Mouse (Mus musculus) embryonic fibroblast, embryonic 13.5 days (primary cell): ENCODE measurements around the gene Cfap43. TPM values are rescaled to one million over a fixed set of nuclear protein-coding genes. Genes with fewer than 3 reads are reported as not detected.

Source experiments
- H3K27ac ChIP-seq: 2 replicates; pipeline ENCODE4 v1.5.1; 2012; ENCODE audit warnings: low read length, control low read depth, inconsistent platforms; ENCODE audit not compliant: insufficient read depth
- H3K4me1 ChIP-seq: 2 replicates; pipeline ENCODE4 v1.6.1; 2011; ENCODE audit warnings: low read length; ENCODE audit not compliant: control insufficient read depth, insufficient read depth
- H3K4me3 ChIP-seq: 2 replicates; pipeline ENCODE4 v1.5.1; 2011; ENCODE audit warnings: mild to moderate bottlenecking, control low read depth, low read length; ENCODE audit not compliant: insufficient read depth
- CTCF ChIP-seq: IDR thresholded peaks from 2 replicates; pipeline ENCODE4 v1.5.1; 2011; ENCODE audit warnings: mild to moderate bottlenecking, control low read depth, low read length, moderate library complexity, borderline replicate concordance; ENCODE audit not compliant: insufficient read depth
- POLR2A ChIP-seq: IDR thresholded peaks from 2 replicates; pipeline ENCODE4 v1.6.1; 2011; ENCODE audit warnings: low read depth, mild to moderate bottlenecking, control low read depth, low read length, moderate library complexity
- polyA plus RNA-seq: library from polyadenylated mRNA; stranded (reverse); fragments of >200 nt; gene quantifications from 2 replicates; pipeline ENCODE4 v1.2.4, GENCODE M21; 2011; ENCODE audit warnings: low read depth; ENCODE audit not compliant: missing spikeins, insufficient read length

The Cfap43 gene
- polyA plus RNA-seq, 1 experiment: not detected

GRCm38 (mm10) chr19:47918016-47918415 is 1.1 kb downstream of the Cfap43 start:
- peaks cover 5% of the 10 kb centered on the region for H3K4me1 ChIP-seq
- TF ChIP-seq POLR2A (no peak), CTCF (no peak)
- peak overlapping the region; percentile 70 for H3K27ac ChIP-seq
- peak overlapping the region; percentile 92 for H3K4me3 ChIP-seq

DNA sequence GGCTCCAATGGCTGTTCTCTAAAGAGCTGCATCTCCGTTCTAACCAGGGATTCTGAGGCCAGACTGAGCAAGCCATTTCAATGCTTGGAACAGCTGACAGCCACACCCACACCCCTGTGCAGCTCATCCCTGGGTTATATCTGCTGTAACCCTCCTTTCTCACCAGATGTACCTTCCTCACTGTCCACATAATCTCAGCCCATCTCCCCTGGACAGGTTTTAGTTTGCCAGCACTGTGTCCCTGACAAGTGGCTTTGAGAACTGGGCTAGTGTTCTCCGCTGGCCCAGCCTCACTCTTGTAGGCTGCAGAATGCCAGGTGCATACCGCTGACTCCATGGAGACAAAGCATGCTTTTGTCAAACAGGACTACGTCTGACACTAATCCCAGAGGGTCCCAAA is 1.7 kb downstream of the Cfap43 start:
- Histone ChIP-seq H3K4me3 (peak overlapping the region; percentile 92), H3K27ac (no peak overlapping the region), H3K4me1 (peaks cover 5% of the 10 kb centered on the region)
- TF ChIP-seq POLR2A: no peak
- no peak for TF ChIP-seq CTCF

DNA sequence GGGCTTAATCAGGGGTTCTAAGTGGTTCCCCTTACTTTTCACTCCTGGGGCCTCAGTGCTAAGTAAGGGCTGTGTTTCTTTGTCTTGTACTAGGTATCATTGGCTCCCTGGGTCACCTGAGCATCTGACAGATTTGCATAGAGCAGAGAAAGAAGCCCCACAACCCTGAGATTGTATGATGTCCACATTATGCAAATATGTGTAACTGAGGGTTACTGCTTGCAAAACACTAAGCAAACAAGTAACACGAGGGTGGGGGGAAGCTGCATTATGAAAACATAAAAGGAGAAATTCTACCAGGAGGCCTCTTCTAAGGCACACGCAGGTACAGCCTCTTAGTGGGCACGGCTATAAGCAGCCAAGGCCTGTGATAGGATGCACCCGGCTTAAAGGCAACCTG is 3.8 kb downstream of the Cfap43 start:
- Histone ChIP-seq H3K4me3 (no peak overlapping the region), H3K4me1 (peaks cover 11% of the 10 kb centered on the region)

DNA sequence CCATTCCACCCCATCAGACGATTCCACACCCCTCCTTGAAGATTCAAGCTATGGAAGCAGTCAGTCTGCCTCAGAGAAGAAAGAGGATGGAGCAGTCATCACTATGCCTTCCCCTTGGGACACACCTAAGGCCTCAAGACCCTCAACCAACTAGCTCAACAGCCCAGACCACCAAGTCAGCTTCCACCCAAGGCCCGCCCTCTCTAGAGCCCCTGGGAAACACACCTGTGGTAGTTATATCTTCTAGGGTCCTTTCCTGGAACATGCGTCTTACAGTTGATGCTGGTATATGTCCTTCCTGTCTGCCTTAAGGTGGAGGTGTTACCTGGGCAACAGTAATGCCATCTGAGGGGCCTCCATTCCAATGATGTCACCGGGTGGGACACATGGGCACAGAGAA is 4.9 kb downstream of the Cfap43 start:
- Histone ChIP-seq H3K4me1 (peaks cover 14% of the 10 kb centered on the region), H3K27ac (no peak overlapping the region), H3K4me3 (no peak overlapping the region)
- TF ChIP-seq POLR2A: no peak
- no peak for TF ChIP-seq CTCF

More for the DNA sequence above, 3.8 kb downstream of the Cfap43 start:
- H3K27ac ChIP-seq: no peak overlapping the region
- TF ChIP-seq POLR2A (no peak), CTCF (no peak)

GRCm38 (mm10) chr19:47913344-47913743 is 5.7 kb downstream of the Cfap43 start:
- Histone ChIP-seq H3K4me3 (no peak overlapping the region), H3K27ac (no peak overlapping the region), H3K4me1 (peaks cover 18% of the 10 kb centered on the region)
- TF ChIP-seq CTCF (no peak), POLR2A (no peak)

- H3K4me1 ChIP-seq: peaks cover 15% of the 10 kb centered on the region
- no peak overlapping the region for H3K27ac ChIP-seq
- no peak overlapping the region for H3K4me3 ChIP-seq
- TF ChIP-seq POLR2A (no peak), CTCF (no peak)
Observed at GRCm38 (mm10) chr19:47910751-47911150, 8.3 kb downstream of the Cfap43 start.

- no peak for TF ChIP-seq POLR2A
- no peak for TF ChIP-seq CTCF
- Histone ChIP-seq H3K27ac (no peak overlapping the region), H3K4me3 (no peak overlapping the region), H3K4me1 (peaks cover 13% of the 10 kb centered on the region)
Observed at GRCm38 (mm10) chr19:47910117-47910618, 8.9 kb downstream of the Cfap43 start.

- H3K4me1 ChIP-seq: peaks cover 13% of the 10 kb centered on the region
Observed at GRCm38 (mm10) chr19:47909387-47910116, 9.5 kb downstream of the Cfap43 start.

DNA sequence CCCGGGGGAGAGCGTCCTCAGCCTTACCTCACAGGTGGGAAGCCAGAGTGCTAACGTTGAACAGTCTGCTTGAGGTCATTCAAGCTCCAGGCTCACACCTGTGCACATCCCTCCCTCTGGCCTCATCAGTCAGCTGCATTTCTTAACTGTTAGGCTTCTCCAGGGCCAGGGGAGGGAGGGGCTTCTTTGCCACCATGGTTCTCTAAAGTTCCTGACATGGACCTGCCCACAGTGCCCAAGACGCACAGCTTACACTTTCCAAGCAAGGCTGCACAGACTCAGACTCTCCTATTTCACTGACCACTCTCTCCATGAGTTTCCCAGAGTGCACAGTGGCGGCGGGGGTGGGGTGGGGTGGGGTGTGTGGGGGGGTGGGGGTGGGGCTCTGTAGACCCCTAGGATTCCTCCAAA is 10.1 kb downstream of the Cfap43 start:
- no peak for TF ChIP-seq POLR2A
- no peak for TF ChIP-seq CTCF
- H3K4me1 ChIP-seq: peaks cover 13% of the 10 kb centered on the region

More at GRCm38 (mm10) chr19:47909387-47910116, 9.5 kb downstream of the Cfap43 start:
- TF ChIP-seq POLR2A (no peak), CTCF (no peak)
- H3K4me3 ChIP-seq: no peak overlapping the region
- H3K27ac ChIP-seq: no peak overlapping the region

GRCm38 (mm10) chr19:47907596-47907995 is 11.5 kb downstream of the Cfap43 start:
- TF ChIP-seq POLR2A: no peak
- no peak for TF ChIP-seq CTCF
- H3K27ac ChIP-seq: no peak overlapping the region
- no peak overlapping the region for H3K4me3 ChIP-seq
- H3K4me1 ChIP-seq: peaks cover 22% of the 10 kb centered on the region

More for the DNA sequence above, 10.1 kb downstream of the Cfap43 start:
- Histone ChIP-seq H3K4me3 (no peak overlapping the region), H3K27ac (no peak overlapping the region)

DNA sequence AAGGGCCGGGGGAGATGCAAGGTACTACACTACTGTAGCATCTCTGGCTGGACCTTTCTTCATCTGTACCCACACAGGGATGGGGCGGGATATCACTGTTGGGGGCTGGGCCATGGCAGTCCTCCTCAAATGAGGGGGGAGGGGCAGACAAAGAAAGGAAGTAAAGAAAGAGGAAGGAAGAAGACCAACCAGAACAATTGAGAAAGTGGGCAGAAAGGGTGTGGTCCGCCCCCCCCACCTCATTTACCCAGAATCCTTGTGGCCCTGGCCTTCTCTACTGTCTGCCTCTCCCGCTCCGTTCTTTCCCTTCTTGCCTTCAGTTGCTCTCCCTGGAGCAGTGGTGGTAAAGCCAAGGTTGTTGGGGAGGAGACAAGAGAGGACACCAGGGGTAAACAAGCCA is 13.5 kb downstream of the Cfap43 start:
- Histone ChIP-seq H3K4me1 (peaks cover 37% of the 10 kb centered on the region), H3K27ac (no peak overlapping the region), H3K4me3 (no peak overlapping the region)
- no peak for TF ChIP-seq CTCF
- no peak for TF ChIP-seq POLR2A
